Mouse (Mus musculus) C2C12 (cell line): Measurements from ENCODE around the gene Inpp5a.

Experiments
- CEBPB ChIP-seq: IDR thresholded peaks from one replicate; pipeline ENCODE4 v1.6.1; 2011; ENCODE audit warnings: low read depth, mild to moderate bottlenecking, control low read depth, moderate library complexity
- CTCF ChIP-seq: IDR thresholded peaks from one replicate; pipeline ENCODE4 v1.5.1; 2011; ENCODE audit not compliant: control insufficient read depth, insufficient read depth, insufficient read length
- FOSL1 ChIP-seq: IDR thresholded peaks from one replicate; pipeline ENCODE4 v1.8.0; 2011; ENCODE audit warnings: mild to moderate bottlenecking, low read length; ENCODE audit not compliant: poor library complexity, insufficient read depth, severe bottlenecking
- MAX ChIP-seq: IDR thresholded peaks from one replicate; pipeline ENCODE4 v1.6.1; 2011; ENCODE audit warnings: mild to moderate bottlenecking, control low read depth
- MYOD1 ChIP-seq: IDR thresholded peaks from one replicate; pipeline ENCODE4 v1.6.1; 2011; ENCODE audit warnings: low read depth; ENCODE audit not compliant: control insufficient read depth, insufficient read length
- MYOG ChIP-seq: IDR thresholded peaks from one replicate; pipeline ENCODE4 v1.6.1; 2011; ENCODE audit not compliant: control insufficient read depth, insufficient read length; ENCODE audit errors: extremely low read depth
- USF1 ChIP-seq: IDR thresholded peaks from one replicate; pipeline ENCODE4 v1.6.1; 2011; ENCODE audit warnings: low read depth, mild to moderate bottlenecking, control low read depth, moderate library complexity

- no peak for TF ChIP-seq MAX
- TF ChIP-seq CEBPB: no peak
- no peak for TF ChIP-seq CTCF
- no peak for TF ChIP-seq USF1
- no peak for TF ChIP-seq MYOG
- no peak for TF ChIP-seq MYOD1
- TF ChIP-seq FOSL1: no peak
These were observed 115.2 kb downstream of the Inpp5a start for GRCm38 (mm10) chr7:139504064-139504463.
